Mouse (Mus musculus) erythroblast, embryonic 14.5 days (primary cell): ENCODE results near the gene Kazald1.

ENCODE experiments used
- GATA1 ChIP-seq: IDR thresholded peaks from 2 replicates; pipeline ENCODE4 v1.6.1; 2012; ENCODE audit warnings: low read length, inconsistent platforms, mixed read lengths
- TAL1 ChIP-seq: IDR thresholded peaks from 3 replicates; pipeline ENCODE4 v1.6.1; 2012; ENCODE audit warnings: low read length, inconsistent platforms, mixed read lengths

GRCm38 (mm10) chr19:45056908-45057698 is 17.9 kb upstream of the Kazald1 start:
- TF ChIP-seq GATA1 (no peak), TAL1 (no peak)
